Mouse (Mus musculus) adrenal gland, adult 18-20 months (tissue): Measurements from ENCODE around the gene Skp1a. TPM values are rescaled to one million over a fixed set of nuclear protein-coding genes. Genes with fewer than 3 reads are reported as not detected.

Source experiments
- DNase-seq, 2 experiments: peaks; one replicate each; pipeline ENCODE4 v3.0.0; 2021 to 2022; ENCODE audit warnings: low spot score in 2 of 2
- total RNA-seq, 2 experiments: library from RNA; stranded (reverse); gene quantifications; 1 replicate in 1 of 2; 2 replicates in 1 of 2; pipeline ENCODE4 v1.2.3; 2021

Skp1a gene
- total RNA-seq, 2 experiments from 2014 or later: 471 to 498 TPM

DNA sequence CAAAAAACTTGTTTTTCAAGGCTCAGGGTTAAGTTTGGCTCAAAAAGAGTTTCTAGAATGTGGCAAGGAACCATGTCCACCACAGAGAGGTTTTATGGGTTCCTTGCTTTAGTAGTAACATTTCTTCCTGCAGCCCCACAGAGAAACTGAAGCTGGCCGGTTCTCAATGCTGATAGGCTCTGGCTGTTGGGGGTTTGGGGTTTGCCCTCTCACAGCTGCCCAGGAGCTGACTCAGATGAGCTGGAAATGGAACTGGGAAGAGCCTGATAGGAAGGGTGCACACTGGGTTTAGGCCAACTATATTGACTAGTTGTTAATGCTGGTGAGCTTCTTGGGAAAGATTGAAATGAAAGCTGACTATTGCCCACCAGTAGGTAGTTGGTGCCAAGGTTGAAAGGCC, 20.9 kb downstream of the Skp1a start:
- no peak for DNase-seq

DNA sequence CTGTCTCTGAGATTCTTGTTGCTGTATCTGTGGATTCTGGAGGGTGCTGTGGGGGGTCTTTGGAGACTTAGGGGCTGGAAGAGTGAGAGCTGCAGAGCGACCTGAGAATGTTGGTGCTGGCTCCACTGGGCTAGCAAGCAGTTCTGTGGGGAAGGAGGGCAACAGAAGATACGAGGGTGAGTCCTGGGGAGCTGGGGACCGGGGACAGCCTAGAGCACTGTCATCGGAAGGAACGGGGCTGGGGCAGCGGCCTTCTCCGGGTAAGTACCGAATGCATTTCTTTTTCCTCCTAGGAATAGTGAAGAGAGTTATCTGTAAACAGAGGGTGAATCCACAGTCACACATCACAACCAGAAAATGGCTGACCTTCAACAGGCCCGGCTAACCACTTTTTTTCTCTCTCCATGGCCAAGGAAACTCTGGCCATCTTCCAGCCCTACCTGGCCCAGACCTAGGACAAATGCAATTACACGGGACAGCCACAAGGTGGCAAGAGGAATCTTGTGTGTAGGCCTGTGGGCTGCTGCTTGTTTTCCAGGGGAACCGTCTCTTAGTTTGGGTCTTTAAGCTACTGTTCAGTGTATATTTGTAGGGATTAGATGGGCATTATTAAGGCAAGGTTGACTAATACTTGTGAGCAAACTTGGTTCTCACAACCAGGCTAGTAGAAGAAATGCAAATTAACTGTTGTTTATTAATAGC, 22.0 kb downstream of the Skp1a start:
- peak; percentile 55 to 68 for DNase-seq

DNA sequence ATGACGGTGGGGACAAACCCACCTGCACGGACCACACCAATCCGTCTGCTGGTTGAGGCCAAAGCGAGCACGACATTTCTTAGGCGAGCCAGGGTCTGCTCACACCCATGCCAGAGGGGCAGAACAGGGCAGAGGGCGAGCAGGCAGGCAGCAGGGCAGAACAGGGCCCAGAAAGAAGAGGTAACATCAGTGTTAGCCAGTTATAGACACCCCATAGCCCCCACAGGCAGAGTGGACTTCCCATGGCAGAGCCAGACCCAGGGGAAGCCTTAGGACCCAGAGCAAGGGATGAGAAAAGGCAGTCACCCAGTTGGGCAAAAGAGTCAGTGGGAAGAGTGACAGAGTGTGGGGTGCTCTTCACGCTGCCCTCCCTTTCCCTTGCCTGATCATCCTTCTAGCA, 23.3 kb downstream of the Skp1a start:
- no peak for DNase-seq

DNA sequence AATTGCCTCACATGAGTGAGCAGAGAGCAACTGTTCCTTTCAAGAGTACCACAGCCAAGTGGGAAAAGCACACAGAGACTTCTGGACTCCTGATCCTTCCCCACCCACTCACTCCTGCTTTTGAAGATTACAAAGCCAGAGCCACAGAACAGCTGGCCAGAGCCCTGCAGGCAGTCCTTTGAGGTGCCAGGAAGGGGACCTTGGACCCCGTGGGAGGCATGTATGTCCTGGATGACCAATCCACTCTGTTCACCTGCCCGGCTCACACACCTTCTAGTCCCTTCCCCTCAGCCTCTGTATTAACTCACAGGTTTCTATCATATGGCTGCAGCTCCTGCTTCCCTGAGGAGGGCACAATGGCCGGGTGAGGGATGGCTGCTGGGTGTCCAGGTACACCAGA, 25.6 kb downstream of the Skp1a start:
- no peak for DNase-seq

DNA sequence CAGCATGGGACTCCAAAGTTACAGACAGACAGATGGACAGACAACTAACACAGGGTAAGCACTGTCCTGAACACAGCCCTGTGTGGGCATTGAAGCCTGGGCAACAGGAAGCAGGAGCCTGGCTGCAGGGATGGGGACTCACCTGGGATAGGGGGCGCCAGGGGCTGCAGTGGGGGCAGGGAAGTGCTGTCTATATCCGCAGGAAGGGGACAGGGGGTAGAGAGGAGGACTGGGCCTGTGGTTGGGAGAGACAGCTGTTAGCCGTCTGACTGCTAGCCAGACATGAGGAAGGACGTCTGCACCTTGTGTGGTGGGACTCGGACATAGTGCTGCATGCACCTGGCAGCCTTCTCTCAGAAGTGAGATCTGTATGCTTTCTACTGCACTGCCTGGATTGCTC, 26.9 kb downstream of the Skp1a start:
- DNase-seq: no peak

DNA sequence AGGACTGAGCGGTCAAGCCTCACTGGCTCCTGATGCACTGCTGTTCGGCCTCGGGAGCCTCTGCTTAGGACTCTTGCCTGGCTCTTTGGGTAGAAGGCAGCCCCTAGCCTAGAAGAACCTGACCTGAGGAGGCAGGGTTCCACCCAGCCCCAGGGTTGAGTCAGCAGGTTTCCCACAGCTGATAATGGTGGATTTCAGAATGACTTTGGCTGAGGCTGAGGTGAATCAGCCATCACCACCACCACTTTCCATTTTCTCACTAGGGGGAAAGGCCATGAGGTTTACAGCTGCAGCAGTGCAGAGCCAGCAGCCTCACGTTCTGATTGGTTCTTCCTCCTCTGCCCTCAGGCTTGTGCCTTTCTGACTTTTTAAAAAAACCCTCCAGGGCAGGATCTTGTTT, 29.1 kb downstream of the Skp1a start:
- no peak for DNase-seq

- DNase-seq: peak in 1 of 2 experiments; percentile 65
Observed at GRCm38 (mm10) chr11:52261937-52262336, 30.1 kb downstream of the Skp1a start.

- DNase-seq: peak in 1 of 2 experiments; percentile 14
Observed at GRCm38 (mm10) chr11:52262338-52262737, 30.5 kb downstream of the Skp1a start.

DNA sequence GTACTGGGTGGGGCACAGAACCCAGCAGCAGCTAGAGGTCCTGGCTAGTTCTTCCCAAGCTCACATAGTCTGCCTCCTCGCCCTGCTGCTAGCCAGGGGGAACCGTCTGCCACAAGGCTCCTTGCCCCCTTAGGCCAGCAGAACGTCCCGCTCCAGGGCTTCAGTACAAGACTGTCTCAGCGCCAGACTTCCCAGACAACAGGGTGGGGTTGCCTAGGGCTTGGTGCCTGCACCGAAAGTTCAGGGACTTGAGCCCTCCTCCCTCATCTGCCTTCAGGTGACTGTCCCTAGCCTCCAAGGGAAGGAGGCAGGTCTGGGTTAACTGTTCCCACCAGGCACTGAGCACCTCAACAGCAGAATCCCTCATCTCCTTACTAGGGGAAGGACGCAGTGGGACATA, 33.1 kb downstream of the Skp1a start:
- DNase-seq: peak in 1 of 2 experiments; percentile 21

GRCm38 (mm10) chr11:52265616-52266307, 34.0 kb downstream of the Skp1a start:
- peak in 1 of 2 experiments; percentile 19 for DNase-seq

GRCm38 (mm10) chr11:52267271-52267670, 35.5 kb downstream of the Skp1a start:
- DNase-seq: no peak

DNA sequence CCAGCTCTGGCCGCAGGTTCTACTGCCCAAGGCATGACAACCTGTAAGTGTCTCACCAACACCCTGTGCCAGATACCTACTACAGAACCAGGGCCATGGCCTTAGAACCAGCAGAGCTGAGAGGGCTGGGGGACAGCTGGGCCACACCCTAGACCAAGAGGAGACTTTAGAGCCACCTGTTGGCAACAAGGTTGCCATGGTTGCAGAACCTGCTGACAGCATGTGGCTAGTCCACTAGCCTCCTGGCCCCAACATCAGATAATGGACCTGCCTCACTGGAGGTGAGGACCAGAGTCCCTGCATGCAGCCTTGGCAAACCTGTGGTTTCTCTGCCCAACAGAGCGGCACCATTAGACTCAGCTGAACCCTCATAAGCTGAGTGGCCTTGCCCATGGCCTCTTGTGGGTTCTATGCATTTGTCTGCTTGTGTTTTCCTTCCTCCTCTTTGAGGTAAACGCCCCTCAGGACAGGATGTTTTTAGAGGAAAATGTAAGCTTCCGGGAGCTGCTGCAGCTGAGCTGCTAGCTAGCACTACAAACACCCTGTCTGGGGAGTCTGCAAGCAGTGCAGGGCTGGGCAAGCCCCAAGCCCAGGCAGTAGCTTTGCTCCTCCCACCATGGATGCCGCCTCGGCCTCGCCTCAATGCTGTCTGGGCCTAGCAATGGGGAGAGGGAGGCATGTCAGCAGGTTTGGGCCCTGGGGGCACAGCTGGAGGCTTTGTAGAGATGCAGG, 36.5 kb downstream of the Skp1a start:
- peak in 1 of 2 experiments; percentile 20 for DNase-seq

- no peak for DNase-seq
Observed at GRCm38 (mm10) chr11:52269841-52270240, 38.0 kb downstream of the Skp1a start.

DNA sequence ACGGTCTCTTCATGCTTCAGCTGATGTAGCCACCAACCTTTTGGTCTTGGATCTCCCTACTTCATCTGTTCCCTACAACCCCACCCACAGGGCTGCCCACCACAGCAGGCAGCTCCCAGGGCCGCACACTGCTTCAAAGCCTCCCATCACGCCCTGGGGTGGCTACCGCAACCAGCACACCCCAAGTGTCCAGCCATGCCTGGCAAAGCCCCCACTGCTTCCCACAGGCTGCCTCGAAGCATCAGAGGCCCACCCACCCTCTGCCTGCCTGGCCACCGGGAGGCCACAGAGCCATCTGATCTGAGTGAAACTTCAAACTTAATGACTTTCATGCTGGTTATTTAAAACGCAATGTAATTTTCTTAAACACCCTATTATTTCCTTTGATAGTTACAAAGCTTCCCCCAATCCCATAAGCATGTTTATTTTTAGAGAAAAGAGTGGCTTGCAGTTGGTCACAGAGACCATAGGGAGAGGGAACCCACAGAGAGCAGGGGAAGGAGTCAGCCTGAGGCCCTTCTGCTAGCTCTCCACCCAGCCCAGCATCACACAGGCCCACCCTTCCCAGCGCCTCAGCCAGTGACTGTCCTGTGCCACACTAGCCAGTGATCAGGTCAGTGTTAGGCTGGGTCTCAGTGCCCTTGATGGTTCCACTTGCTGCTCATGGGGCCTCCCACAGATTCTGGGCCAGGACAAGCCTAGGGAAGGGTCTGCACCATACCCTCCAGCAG, 40.1 kb downstream of the Skp1a start:
- DNase-seq: no peak

GRCm38 (mm10) chr11:52272619-52273018, 40.8 kb downstream of the Skp1a start:
- DNase-seq: no peak

- DNase-seq: no peak
Observed at GRCm38 (mm10) chr11:52273183-52273941, 41.6 kb downstream of the Skp1a start.

GRCm38 (mm10) chr11:52273942-52274330, 42.1 kb downstream of the Skp1a start:
- no peak for DNase-seq

GRCm38 (mm10) chr11:52274456-52275112, 42.8 kb downstream of the Skp1a start:
- DNase-seq: no peak

- no peak for DNase-seq
Observed at GRCm38 (mm10) chr11:52275366-52275765, 43.6 kb downstream of the Skp1a start.
